Mouse (Mus musculus) G1E (cell line): Measurements from ENCODE around the gene Acot7. TPM values are rescaled to one million over a fixed set of nuclear protein-coding genes. Genes with fewer than 3 reads are reported as not detected.

Experiments
- ATAC-seq: 2 replicates; pipeline ENCODE4 v1.8.0; 2016; ENCODE audit warnings: mild to moderate bottlenecking; ENCODE audit not compliant: insufficient number of reproducible peaks, poor library complexity, low FRiP score, severe bottlenecking; ENCODE audit errors: extremely low read depth
- DNase-seq: peaks from one replicate; pipeline ENCODE4 v3.0.0; 2012; ENCODE audit warnings: low spot score
- H3K27me3 ChIP-seq: 2 replicates; pipeline ENCODE4 v1.6.1; 2012; ENCODE audit warnings: mild to moderate bottlenecking, low read length, inconsistent platforms; ENCODE audit not compliant: insufficient read depth
- H3K36me3 ChIP-seq: replicated peaks from 2 replicates; pipeline ENCODE3; 2012; ENCODE audit warnings: mild to moderate bottlenecking, inconsistent platforms
- H3K4me1 ChIP-seq: 2 replicates; pipeline ENCODE4 v1.6.1; 2012; ENCODE audit warnings: low read depth, low read length, inconsistent platforms, mixed read lengths; ENCODE audit not compliant: insufficient read depth
- H3K4me3 ChIP-seq: 2 replicates; pipeline ENCODE4 v1.5.1; 2012; ENCODE audit warnings: low read depth, mild to moderate bottlenecking, inconsistent platforms, low read length, moderate library complexity, mixed read lengths
- H3K9me3 ChIP-seq: replicated peaks from 2 replicates; pipeline ENCODE4 v1.6.1; 2012; ENCODE audit warnings: inconsistent platforms
- CTCF ChIP-seq: IDR thresholded peaks from 2 replicates; pipeline ENCODE4 v1.5.1; 2012; ENCODE audit warnings: low read depth, low read length, inconsistent platforms, mixed read lengths
- GATA1 ChIP-seq: IDR thresholded peaks from 2 replicates; pipeline ENCODE4 v1.6.1; 2012; ENCODE audit warnings: borderline replicate concordance, low read length, inconsistent platforms, mixed read lengths
- GATA2 ChIP-seq: IDR thresholded peaks from 2 replicates; pipeline ENCODE4 v1.6.1; 2012; ENCODE audit warnings: low read depth, low read length, inconsistent platforms, borderline replicate concordance
- POLR2AphosphoS5 ChIP-seq: IDR thresholded peaks from 2 replicates; pipeline ENCODE4 v1.6.1; 2012; ENCODE audit warnings: low read depth, low read length, inconsistent platforms; ENCODE audit not compliant: insufficient replicate concordance
- TAL1 ChIP-seq: conservative IDR thresholded peaks from 2 replicates; pipeline ENCODE4 v1.6.1; 2012; ENCODE audit warnings: low read depth, low read length, inconsistent platforms, mixed read lengths
- polyA plus RNA-seq: library from polyadenylated mRNA; stranded (reverse); fragments of >175 nt; gene quantifications from 2 replicates; pipeline ENCODE4 v1.2.3, GENCODE M21; 2012
- total RNA-seq, 2 experiments: library from RNA; stranded (forward) in 1 of 2; stranded (reverse) in 1 of 2; fragments of 200-1000 nt in 1 of 2; fragments of >200 nt in 1 of 2; fragmentation: Nextera tagmentation in 1 of 2; gene quantifications; 2 replicates each; pipeline ENCODE4 v1.2.3; 2014 to 2017

Acot7 gene
- total and polyA plus RNA-seq, 3 experiments = 17.6 to 51.1 (median 22.1) TPM

GRCm38 (mm10) chr4:152138497-152139260, 39.3 kb upstream of the Acot7 start:
- ATAC-seq (peak; percentile 84), DNase-seq (peak; percentile 88)
- Histone ChIP-seq H3K4me1 (peaks cover 33% of the 10 kb centered on the region), H3K36me3 (peaks cover 27% of the 10 kb centered on the region), H3K4me3 (peak overlapping the region; percentile 70), H3K27me3 (peaks cover 6% of the 10 kb centered on the region; the same call in 1 of the 2 replicates), H3K9me3 (no peaks in the 10 kb centered on the region; the same call in 1 of the 2 replicates)
- no peak for TF ChIP-seq TAL1
- TF ChIP-seq CTCF = peak; percentile 84

GRCm38 (mm10) chr4:152140441-152140840, 37.5 kb upstream of the Acot7 start:
- H3K27me3 ChIP-seq = peaks cover 3% of the 10 kb centered on the region; the same call in 1 of the 2 replicates
- H3K9me3 ChIP-seq = no peaks in the 10 kb centered on the region; the same call in 1 of the 2 replicates
- no peak for ATAC-seq
- H3K4me3 ChIP-seq = no peak overlapping the region
- H3K4me1 ChIP-seq = peaks cover 40% of the 10 kb centered on the region
- peaks cover 19% of the 10 kb centered on the region for H3K36me3 ChIP-seq
- TF ChIP-seq TAL1 = no peak
- no peak for TF ChIP-seq GATA2
- TF ChIP-seq POLR2AphosphoS5 = no peak
- TF ChIP-seq CTCF = peak; percentile 96
- no peak for TF ChIP-seq GATA1
- DNase-seq = no peak

- TF ChIP-seq POLR2AphosphoS5 = no peak
- TF ChIP-seq TAL1 = no peak
- TF ChIP-seq GATA1 = no peak
- no peak for TF ChIP-seq GATA2
- no peak for TF ChIP-seq CTCF
- peaks cover 47% of the 10 kb centered on the region for H3K4me1 ChIP-seq
- ATAC-seq (no peak), DNase-seq (no peak)
- peaks cover 13% of the 10 kb centered on the region for H3K36me3 ChIP-seq
- H3K4me3 ChIP-seq = no peak overlapping the region
- H3K27me3 ChIP-seq = peaks cover 3% of the 10 kb centered on the region; the same call in 1 of the 2 replicates
- no peaks in the 10 kb centered on the region; the same call in 1 of the 2 replicates for H3K9me3 ChIP-seq
Measured at GRCm38 (mm10) chr4:152141521-152142135, 36.3 kb upstream of the Acot7 start.

- ATAC-seq = no peak
- Histone ChIP-seq H3K4me3 (no peak overlapping the region), H3K4me1 (peaks cover 55% of the 10 kb centered on the region), H3K9me3 (no peaks in the 10 kb centered on the region; the same call in 1 of the 2 replicates), H3K36me3 (peaks cover 29% of the 10 kb centered on the region), H3K27me3 (peaks cover 3% of the 10 kb centered on the region; the same call in 1 of the 2 replicates)
- no peak for TF ChIP-seq TAL1
- TF ChIP-seq GATA1 = no peak
- TF ChIP-seq CTCF = no peak
- no peak for TF ChIP-seq POLR2AphosphoS5
- no peak for TF ChIP-seq GATA2
- DNase-seq = no peak
Measured at GRCm38 (mm10) chr4:152143632-152144031, 34.3 kb upstream of the Acot7 start.

GRCm38 (mm10) chr4:152145473-152145872, 32.5 kb upstream of the Acot7 start:
- Histone ChIP-seq H3K4me1 (peaks cover 55% of the 10 kb centered on the region), H3K9me3 (no peaks in the 10 kb centered on the region; the same call in 1 of the 2 replicates), H3K27me3 (peaks cover 10% of the 10 kb centered on the region; the same call in 1 of the 2 replicates), H3K36me3 (peaks cover 36% of the 10 kb centered on the region), H3K4me3 (no peak overlapping the region; the same call in 1 of the 2 replicates)
- TF ChIP-seq TAL1 (peak; percentile 83), GATA2 (no peak)
- DNase-seq (peak; percentile 62), ATAC-seq (peak; percentile 74)

- peaks cover 33% of the 10 kb centered on the region for H3K36me3 ChIP-seq
- no peak for ATAC-seq
- peaks cover 10% of the 10 kb centered on the region; the same call in 1 of the 2 replicates for H3K27me3 ChIP-seq
- H3K9me3 ChIP-seq = no peaks in the 10 kb centered on the region; the same call in 1 of the 2 replicates
- H3K4me1 ChIP-seq = peaks cover 58% of the 10 kb centered on the region
- H3K4me3 ChIP-seq = peak overlapping the region; percentile 42; the same call in 1 of the 2 replicates
- no peak for DNase-seq
- TF ChIP-seq POLR2AphosphoS5 = no peak
- TF ChIP-seq CTCF = no peak
- no peak for TF ChIP-seq GATA2
- no peak for TF ChIP-seq TAL1
- TF ChIP-seq GATA1 = no peak
Measured at GRCm38 (mm10) chr4:152146033-152146827, 31.7 kb upstream of the Acot7 start.
